Mouse (Mus musculus) neural tube, embryonic 12.5 days (tissue): ENCODE results near the gene Foxo4. TPM values are rescaled to one million over a fixed set of nuclear protein-coding genes. Genes with fewer than 3 reads are reported as not detected.
A peak's percentile ranks its signal among the peaks of the same experiment; 100 is the strongest.

ENCODE experiments used
- ATAC-seq: fragments of 200-750 bp; cut with Nextera tagmentation; 2 replicates; pipeline ENCODE4 v1.8.0; 2017; ENCODE audit warnings: low read depth, mild to moderate bottlenecking, moderate TSS enrichment, moderate library complexity; ENCODE audit not compliant: low FRiP score
- H3K27ac ChIP-seq: fragments of 300-500 bp; sonication (generic); 2 replicates; pipeline ENCODE4 v1.5.1; 2016
- H3K27me3 ChIP-seq: fragments of 300-500 bp; sonication (generic); replicated peaks from 2 replicates; pipeline ENCODE4 v1.6.1; 2016; ENCODE audit warnings: mild to moderate bottlenecking
- H3K36me3 ChIP-seq: fragments of 300-500 bp; sonication (generic); 2 replicates; pipeline ENCODE4 v1.6.1; 2016; ENCODE audit warnings: mild to moderate bottlenecking
- H3K4me1 ChIP-seq: fragments of 300-500 bp; sonication (generic); 2 replicates; pipeline ENCODE4 v1.6.1; 2016
- H3K4me2 ChIP-seq: fragments of 300-500 bp; sonication (generic); replicated peaks from 2 replicates; pipeline ENCODE4 v1.6.1; 2016; ENCODE audit warnings: mild to moderate bottlenecking
- H3K4me3 ChIP-seq: fragments of 300-500 bp; sonication (generic); 2 replicates; pipeline ENCODE4 v1.5.1; 2016
- H3K9ac ChIP-seq: fragments of 300-500 bp; sonication (generic); 2 replicates; pipeline ENCODE4 v1.6.1; 2016; ENCODE audit warnings: mild to moderate bottlenecking
- H3K9me3 ChIP-seq: fragments of 300-500 bp; sonication (generic); 2 replicates; pipeline ENCODE4 v1.6.1; 2016; ENCODE audit warnings: mild to moderate bottlenecking
- WGBS: fragments of 180-500 bp; shearing (Covaris S2); methylation state at CpG from one replicate; pipeline ENCODE4 v1.1.7; 2016; 5-methylcytosine and 5-hydroxymethylcytosine counted together
- polyA plus RNA-seq: library from polyadenylated mRNA; unstranded; fragments of >200 nt; fragmentation: Nextera tagmentation; extraction: Ambion mirVana; gene quantifications from 2 replicates; pipeline ENCODE4 v1.2.1, GENCODE M21; 2016

The Foxo4 gene
- 1.5 and 1.7 TPM in 2 replicates for polyA plus RNA-seq

- 19% methylated on average over 42 of the region's 47 CpGs for WGBS
- peak within 1 kb of the TSS; percentile 45; the same call in 1 of the 2 replicates for H3K9ac ChIP-seq
- peak; percentile 92 for ATAC-seq
- H3K36me3 ChIP-seq = no peaks in the 10 kb centered on the region
- no peaks in the 10 kb centered on the region; the same call in 1 of the 2 replicates for H3K4me1 ChIP-seq
- H3K27me3 ChIP-seq = no peaks in the 10 kb centered on the region
- no peaks in the 10 kb centered on the region for H3K9me3 ChIP-seq
- peak within 1 kb of the TSS; percentile 68 for H3K4me2 ChIP-seq
- H3K4me3 ChIP-seq = peak within 1 kb of the TSS; percentile 46
- H3K27ac ChIP-seq = no peak within 1 kb of the TSS
Observed at GRCm38 (mm10) chrX:101253952-101254729, at the start of gene Foxo4. Foxo4 (plus strand) TSS chrX:101254528.

- Histone ChIP-seq H3K4me2 (peak within 1 kb of the TSS; percentile 62), H3K9me3 (no peaks in the 10 kb centered on the region), H3K27ac (no peak within 1 kb of the TSS), H3K27me3 (no peaks in the 10 kb centered on the region), H3K4me3 (peak within 1 kb of the TSS; percentile 53), H3K36me3 (no peaks in the 10 kb centered on the region), H3K9ac (peak within 1 kb of the TSS; percentile 58), H3K4me1 (no peaks in the 10 kb centered on the region)
- WGBS = 15% methylated on average over 55 of the region's 55 CpGs
- peak; percentile 97 for ATAC-seq
Observed at GRCm38 (mm10) chrX:101221834-101222795, 32.2 kb upstream of the Foxo4 start, which contains the start of gene Snx12. Snx12 (minus strand) TSS chrX:101222563.

- Histone ChIP-seq H3K4me1 (no peaks in the 10 kb centered on the region), H3K27ac (no peak overlapping the region), H3K36me3 (no peaks in the 10 kb centered on the region), H3K4me3 (peak overlapping the region; percentile 23; the same call in 1 of the 2 replicates), H3K4me2 (peak overlapping the region; percentile 62), H3K9me3 (no peaks in the 10 kb centered on the region), H3K9ac (no peak overlapping the region), H3K27me3 (no peaks in the 10 kb centered on the region)
- no peak for ATAC-seq
- WGBS = 36% methylated on average over 7 of the region's 7 CpGs
Observed at GRCm38 (mm10) chrX:101222796-101223162, 31.5 kb upstream of the Foxo4 start.

GRCm38 (mm10) chrX:101245011-101245410 lies 9.3 kb upstream of the Foxo4 start:
- H3K36me3 ChIP-seq = no peaks in the 10 kb centered on the region
- 36% methylated on average over 1 of the region's 1 CpGs for WGBS
- ATAC-seq = no peak
- no peak overlapping the region for H3K27ac ChIP-seq
- H3K9ac ChIP-seq = no peak overlapping the region
- H3K4me3 ChIP-seq = no peak overlapping the region
- H3K27me3 ChIP-seq = no peaks in the 10 kb centered on the region
- no peak overlapping the region for H3K4me2 ChIP-seq
- no peaks in the 10 kb centered on the region for H3K4me1 ChIP-seq
- no peaks in the 10 kb centered on the region for H3K9me3 ChIP-seq

GRCm38 (mm10) chrX:101254740-101255139 lies 412 bp downstream of the Foxo4 start:
- Histone ChIP-seq H3K4me2 (peak overlapping the region; percentile 68), H3K27ac (no peak overlapping the region), H3K4me1 (no peaks in the 10 kb centered on the region; the same call in 1 of the 2 replicates), H3K36me3 (no peaks in the 10 kb centered on the region), H3K27me3 (no peaks in the 10 kb centered on the region), H3K4me3 (peak overlapping the region; percentile 46), H3K9ac (peak overlapping the region; percentile 45; the same call in 1 of the 2 replicates), H3K9me3 (no peaks in the 10 kb centered on the region)
- ATAC-seq = peak; percentile 31
- 17% methylated on average over 26 of the region's 26 CpGs for WGBS

GRCm38 (mm10) chrX:101256603-101257002 lies 2.3 kb downstream of the Foxo4 start:
- no peak overlapping the region for H3K9ac ChIP-seq
- no peaks in the 10 kb centered on the region for H3K9me3 ChIP-seq
- H3K4me1 ChIP-seq = no peaks in the 10 kb centered on the region; the same call in 1 of the 2 replicates
- H3K4me2 ChIP-seq = peak overlapping the region; percentile 3; the same call in 1 of the 2 replicates
- no peak overlapping the region for H3K27ac ChIP-seq
- H3K36me3 ChIP-seq = no peaks in the 10 kb centered on the region
- H3K27me3 ChIP-seq = no peaks in the 10 kb centered on the region
- no peak overlapping the region for H3K4me3 ChIP-seq
- no peak for ATAC-seq
- WGBS = 89% methylated on average over 13 of the region's 13 CpGs

GRCm38 (mm10) chrX:101260441-101261325 lies 6.4 kb downstream of the Foxo4 start:
- H3K36me3 ChIP-seq = no peaks in the 10 kb centered on the region
- peak overlapping the region; percentile 66 for H3K27ac ChIP-seq
- H3K9ac ChIP-seq = no peak overlapping the region
- H3K4me2 ChIP-seq = peak overlapping the region; percentile 20; the same call in 1 of the 2 replicates
- no peak overlapping the region for H3K4me3 ChIP-seq
- no peaks in the 10 kb centered on the region for H3K9me3 ChIP-seq
- H3K27me3 ChIP-seq = no peaks in the 10 kb centered on the region
- H3K4me1 ChIP-seq = no peaks in the 10 kb centered on the region; the same call in 1 of the 2 replicates
- ATAC-seq = peak; percentile 79
- 25% methylated on average over 11 of the region's 13 CpGs for WGBS

GRCm38 (mm10) chrX:101263892-101264291 lies 9.6 kb downstream of the Foxo4 start, which contains the start of gene Gm614:
Gm614 (minus strand) TSS chrX:101263992.
- Histone ChIP-seq H3K4me2 (no peak within 1 kb of the TSS), H3K4me1 (no peaks in the 10 kb centered on the region), H3K9ac (no peak within 1 kb of the TSS), H3K27me3 (no peaks in the 10 kb centered on the region), H3K4me3 (no peak within 1 kb of the TSS), H3K9me3 (no peaks in the 10 kb centered on the region), H3K36me3 (no peaks in the 10 kb centered on the region), H3K27ac (no peak within 1 kb of the TSS)
- no peak for ATAC-seq
- WGBS = 95% methylated on average over 1 of the region's 1 CpGs

- H3K4me2 ChIP-seq = no peak overlapping the region
- 97% methylated on average over 6 of the region's 6 CpGs for WGBS
- no peak for ATAC-seq
- no peaks in the 10 kb centered on the region for H3K4me1 ChIP-seq
- no peak overlapping the region for H3K9ac ChIP-seq
- no peak overlapping the region for H3K27ac ChIP-seq
- H3K27me3 ChIP-seq = no peaks in the 10 kb centered on the region
- no peak overlapping the region for H3K4me3 ChIP-seq
- no peaks in the 10 kb centered on the region for H3K9me3 ChIP-seq
- no peaks in the 10 kb centered on the region for H3K36me3 ChIP-seq
Observed at GRCm38 (mm10) chrX:101266631-101267030, 12.3 kb downstream of the Foxo4 start.

- ATAC-seq = no peak
- H3K4me2 ChIP-seq = no peak within 1 kb of the TSS
- H3K9ac ChIP-seq = no peak within 1 kb of the TSS
- H3K4me1 ChIP-seq = no peaks in the 10 kb centered on the region
- no peaks in the 10 kb centered on the region for H3K36me3 ChIP-seq
- no peak within 1 kb of the TSS for H3K4me3 ChIP-seq
- no peak within 1 kb of the TSS for H3K27ac ChIP-seq
- no peaks in the 10 kb centered on the region for H3K27me3 ChIP-seq
- no peaks in the 10 kb centered on the region for H3K9me3 ChIP-seq
- 71% methylated on average over 5 of the region's 5 CpGs for WGBS
Observed at GRCm38 (mm10) chrX:101268025-101268754, 13.9 kb downstream of the Foxo4 start, which contains the start of gene Il2rg. Il2rg (minus strand) TSS chrX:101268255.

GRCm38 (mm10) chrX:101268755-101269124 lies 14.4 kb downstream of the Foxo4 start, which contains the start of gene Gm20489:
Gm20489 (minus strand) TSS chrX:101269023.
- 52% methylated on average over 3 of the region's 3 CpGs for WGBS
- H3K4me2 ChIP-seq = no peak within 1 kb of the TSS
- ATAC-seq = no peak
- H3K27me3 ChIP-seq = no peaks in the 10 kb centered on the region
- no peak within 1 kb of the TSS for H3K4me3 ChIP-seq
- H3K4me1 ChIP-seq = no peaks in the 10 kb centered on the region
- H3K9me3 ChIP-seq = no peaks in the 10 kb centered on the region
- no peak within 1 kb of the TSS for H3K9ac ChIP-seq
- H3K36me3 ChIP-seq = no peaks in the 10 kb centered on the region
- H3K27ac ChIP-seq = no peak within 1 kb of the TSS
